Mouse (Mus musculus): ENCODE measurements around the gene Unc13b. TPM values are rescaled to one million over a fixed set of nuclear protein-coding genes. Genes with fewer than 3 reads are reported as not detected.

Gene Unc13b
- polyA plus RNA-seq, 1 experiment = 0.08 TPM

DNA sequence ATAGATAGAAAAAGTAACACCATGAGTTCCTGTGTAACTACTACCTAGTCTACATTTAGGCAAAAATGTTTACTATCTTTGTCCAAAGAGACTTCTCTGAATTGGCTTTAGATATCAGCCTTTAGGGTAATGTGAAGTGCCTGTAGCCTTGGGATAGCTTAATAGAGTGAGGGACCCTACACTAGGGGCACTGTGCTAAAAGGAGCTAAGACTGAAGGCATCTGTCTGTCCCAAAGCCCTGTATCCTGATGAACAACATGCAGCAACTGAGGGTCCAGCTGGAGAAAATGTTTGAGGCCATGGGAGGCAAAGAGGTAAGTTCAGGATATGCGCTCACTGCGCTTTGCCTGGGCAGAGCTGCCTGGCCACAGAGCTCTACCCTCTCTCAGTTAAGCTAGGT lies 198.3 kb downstream of the Unc13b start:
- Histone ChIP-seq H3K4me3 (ENCODE audit: insufficient read depth, poor library complexity, severe bottlenecking) (no peak overlapping the region), H3K79me3 (ENCODE audit: low read depth) (no peaks in the 10 kb centered on the region), H3ac (ENCODE audit: control insufficient read depth, insufficient read length, low read depth) (no peak overlapping the region), H3K36me3 (ENCODE audit: control insufficient read depth, insufficient read depth) (no peaks in the 10 kb centered on the region), H3K27me3 (ENCODE audit: control insufficient read depth, insufficient read depth, insufficient read length) (peaks cover 13% of the 10 kb centered on the region), H3K79me2 (ENCODE audit: control insufficient read depth, insufficient read depth) (no peaks in the 10 kb centered on the region)
- TF ChIP-seq MAX (IDR thresholded peaks at IDR 0.05) (no peak), CEBPB (IDR thresholded peaks at IDR 0.05; ENCODE audit: low read depth) (no peak), FOSL1 (IDR thresholded peaks at IDR 0.05; ENCODE audit: insufficient read depth, low read length, poor library complexity, severe bottlenecking) (no peak), USF1 (IDR thresholded peaks at IDR 0.05; ENCODE audit: low read depth) (no peak), MYOD1 (IDR thresholded peaks at IDR 0.05; ENCODE audit: control insufficient read depth, insufficient read length, low read depth) (no peak), MYOG (IDR thresholded peaks at IDR 0.05; ENCODE audit: control insufficient read depth, extremely low read depth, insufficient read length) (no peak), CTCF (IDR thresholded peaks at IDR 0.05; ENCODE audit: control insufficient read depth, insufficient read depth, insufficient read length) (no peak)

DNA sequence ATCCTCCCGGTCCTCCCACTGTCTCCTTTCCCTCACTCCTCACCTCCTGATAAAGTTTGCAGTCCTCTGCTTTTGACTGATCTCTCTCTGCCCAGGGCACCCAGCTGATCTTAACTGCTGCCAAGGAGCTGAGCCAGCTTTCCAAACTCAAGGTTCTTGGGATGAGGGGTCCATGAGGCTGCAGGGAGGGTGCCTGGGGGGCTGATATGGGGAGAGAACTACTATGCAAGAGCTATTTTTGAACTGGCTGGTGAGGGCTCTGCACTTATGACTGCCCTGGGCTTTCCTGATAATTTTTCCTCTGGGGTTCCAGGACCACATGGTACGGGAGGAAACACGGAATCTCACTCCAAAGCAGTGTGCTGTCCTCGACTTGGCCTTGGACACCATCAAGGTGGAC lies 199.8 kb downstream of the Unc13b start:
- no peaks in the 10 kb centered on the region for H3K79me3 ChIP-seq (ENCODE audit: low read depth)

DNA sequence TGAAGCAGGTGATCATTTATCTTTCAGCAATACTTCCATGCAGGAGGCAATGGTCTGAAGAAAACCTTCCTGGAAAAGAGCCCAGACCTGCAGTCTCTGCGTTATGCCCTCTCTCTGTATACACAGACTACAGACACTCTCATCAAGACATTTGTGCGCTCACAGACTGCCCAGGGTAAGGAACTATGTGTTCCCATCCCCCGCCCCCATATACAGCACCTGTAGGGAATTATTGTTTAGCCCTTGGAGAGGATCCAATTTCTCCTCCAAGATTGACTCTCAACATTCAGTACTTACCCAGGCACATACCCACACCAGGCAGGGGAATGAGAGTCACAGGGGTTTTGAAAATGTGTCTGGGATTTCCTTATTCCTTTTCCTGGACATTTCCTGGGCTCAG lies 200.7 kb downstream of the Unc13b start:
- TF ChIP-seq MAX (IDR thresholded peaks at IDR 0.05) (no peak), MYOD1 (IDR thresholded peaks at IDR 0.05; ENCODE audit: control insufficient read depth, insufficient read length, low read depth) (no peak), USF1 (IDR thresholded peaks at IDR 0.05; ENCODE audit: low read depth) (no peak), CEBPB (IDR thresholded peaks at IDR 0.05; ENCODE audit: low read depth) (no peak), CTCF (IDR thresholded peaks at IDR 0.05; ENCODE audit: control insufficient read depth, insufficient read depth, insufficient read length) (no peak), MYOG (IDR thresholded peaks at IDR 0.05; ENCODE audit: control insufficient read depth, extremely low read depth, insufficient read length) (no peak), FOSL1 (IDR thresholded peaks at IDR 0.05; ENCODE audit: insufficient read depth, low read length, poor library complexity, severe bottlenecking) (no peak)
- no peaks in the 10 kb centered on the region for H3K79me3 ChIP-seq (ENCODE audit: low read depth)
- H3K27me3 ChIP-seq (ENCODE audit: control insufficient read depth, insufficient read depth, insufficient read length) = peaks cover 10% of the 10 kb centered on the region
- H3K36me3 ChIP-seq (ENCODE audit: control insufficient read depth, insufficient read depth) = no peaks in the 10 kb centered on the region
- no peaks in the 10 kb centered on the region for H3K79me2 ChIP-seq (ENCODE audit: control insufficient read depth, insufficient read depth)
- H3ac ChIP-seq (ENCODE audit: control insufficient read depth, insufficient read length, low read depth) = no peak overlapping the region
- H3K4me3 ChIP-seq (ENCODE audit: insufficient read depth, poor library complexity, severe bottlenecking) = no peak overlapping the region

More for the DNA sequence above, 199.8 kb downstream of the Unc13b start:
- no peak for TF ChIP-seq CEBPB (IDR thresholded peaks at IDR 0.05; ENCODE audit: low read depth)
- no peaks in the 10 kb centered on the region for H3K79me2 ChIP-seq (ENCODE audit: control insufficient read depth, insufficient read depth)
- no peak overlapping the region for H3ac ChIP-seq (ENCODE audit: control insufficient read depth, insufficient read length, low read depth)
- H3K27me3 ChIP-seq (ENCODE audit: control insufficient read depth, insufficient read depth, insufficient read length) = peaks cover 10% of the 10 kb centered on the region
- no peaks in the 10 kb centered on the region for H3K36me3 ChIP-seq (ENCODE audit: control insufficient read depth, insufficient read depth)
- no peak overlapping the region for H3K4me3 ChIP-seq (ENCODE audit: insufficient read depth, poor library complexity, severe bottlenecking)

DNA sequence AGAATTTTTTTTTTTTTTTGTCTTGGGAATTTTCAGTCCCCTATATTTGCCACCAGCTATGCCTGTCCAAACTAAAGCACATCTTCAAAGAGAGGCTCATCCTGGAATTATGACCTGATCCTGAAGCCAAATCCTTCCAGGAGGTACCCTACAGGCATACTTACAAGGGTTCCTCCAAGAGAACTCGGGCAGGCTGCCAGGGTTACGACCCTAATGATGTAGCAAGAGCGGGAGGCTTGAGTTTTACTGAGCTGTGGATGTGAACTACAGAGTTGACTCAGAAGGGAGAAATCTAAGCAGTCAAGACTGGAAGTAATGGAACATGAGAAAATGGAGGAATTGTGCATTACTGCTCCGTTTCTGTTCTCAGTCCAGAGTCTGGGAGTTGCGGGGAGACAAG lies 201.3 kb downstream of the Unc13b start:
- H3K79me3 ChIP-seq (ENCODE audit: low read depth) = no peaks in the 10 kb centered on the region
- H3K36me3 ChIP-seq (ENCODE audit: control insufficient read depth, insufficient read depth) = no peaks in the 10 kb centered on the region
- TF ChIP-seq MYOG (IDR thresholded peaks at IDR 0.05; ENCODE audit: control insufficient read depth, extremely low read depth, insufficient read length) (no peak), USF1 (IDR thresholded peaks at IDR 0.05; ENCODE audit: low read depth) (no peak), CTCF (IDR thresholded peaks at IDR 0.05; ENCODE audit: control insufficient read depth, insufficient read depth, insufficient read length) (no peak), CEBPB (IDR thresholded peaks at IDR 0.05; ENCODE audit: low read depth) (no peak)
- peaks cover 10% of the 10 kb centered on the region for H3K27me3 ChIP-seq (ENCODE audit: control insufficient read depth, insufficient read depth, insufficient read length)
- H3ac ChIP-seq (ENCODE audit: control insufficient read depth, insufficient read length, low read depth) = no peak overlapping the region
- H3K4me3 ChIP-seq (ENCODE audit: insufficient read depth, poor library complexity, severe bottlenecking) = no peak overlapping the region
- H3K79me2 ChIP-seq (ENCODE audit: control insufficient read depth, insufficient read depth) = no peaks in the 10 kb centered on the region

DNA sequence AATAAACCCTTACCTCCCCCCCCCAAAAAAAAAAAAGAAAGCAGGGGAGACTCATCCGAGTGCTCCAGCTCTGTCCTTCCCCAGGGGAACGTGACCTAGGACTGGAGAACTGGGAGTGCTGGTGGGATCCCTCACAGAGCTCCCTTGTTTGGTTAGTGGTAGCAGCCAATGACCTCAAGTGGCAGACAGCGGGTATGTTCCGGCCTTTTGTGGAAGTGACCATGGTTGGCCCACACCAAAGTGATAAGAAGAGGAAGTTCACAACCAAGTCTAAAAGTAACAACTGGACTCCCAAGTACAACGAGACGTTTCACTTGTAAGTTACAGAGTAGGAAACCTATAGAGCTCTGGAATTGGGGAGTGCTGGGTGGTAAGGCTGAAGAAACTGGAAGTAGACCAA lies 204.1 kb downstream of the Unc13b start:
- no peaks in the 10 kb centered on the region for H3K36me3 ChIP-seq (ENCODE audit: control insufficient read depth, insufficient read depth)
- TF ChIP-seq MYOG (IDR thresholded peaks at IDR 0.05; ENCODE audit: control insufficient read depth, extremely low read depth, insufficient read length) (no peak), CTCF (IDR thresholded peaks at IDR 0.05; ENCODE audit: control insufficient read depth, insufficient read depth, insufficient read length) (no peak), MYOD1 (IDR thresholded peaks at IDR 0.05; ENCODE audit: control insufficient read depth, insufficient read length, low read depth) (no peak), MAX (IDR thresholded peaks at IDR 0.05) (no peak), FOSL1 (IDR thresholded peaks at IDR 0.05; ENCODE audit: insufficient read depth, low read length, poor library complexity, severe bottlenecking) (no peak), USF1 (IDR thresholded peaks at IDR 0.05; ENCODE audit: low read depth) (no peak), CEBPB (IDR thresholded peaks at IDR 0.05; ENCODE audit: low read depth) (no peak)
- H3K79me3 ChIP-seq (ENCODE audit: low read depth) = no peaks in the 10 kb centered on the region

DNA sequence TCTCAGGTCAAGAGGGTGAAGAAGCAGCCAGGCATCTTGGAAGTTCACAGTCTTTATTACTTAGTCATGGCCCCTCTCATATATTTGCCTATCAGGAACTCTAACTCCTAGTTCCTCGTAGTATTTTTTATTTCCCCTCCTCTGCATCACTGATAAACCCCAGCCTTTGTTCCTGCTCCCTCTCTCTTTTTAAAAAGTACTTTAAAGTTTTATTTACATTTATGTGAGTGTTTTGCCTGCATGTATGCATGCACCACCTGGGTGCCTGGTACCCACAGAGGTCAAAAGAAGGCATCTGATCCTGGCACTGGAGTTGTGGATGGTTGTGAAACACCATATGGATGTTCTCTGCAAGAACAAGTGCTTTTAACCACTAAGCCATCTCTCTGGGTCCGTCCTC lies 207.4 kb downstream of the Unc13b start:
- H3ac ChIP-seq (ENCODE audit: control insufficient read depth, insufficient read length, low read depth) = no peak overlapping the region
- H3K27me3 ChIP-seq (ENCODE audit: control insufficient read depth, insufficient read depth, insufficient read length) = no peaks in the 10 kb centered on the region
- TF ChIP-seq MYOD1 (IDR thresholded peaks at IDR 0.05; ENCODE audit: control insufficient read depth, insufficient read length, low read depth) = no peak
- no peak for TF ChIP-seq CTCF (IDR thresholded peaks at IDR 0.05; ENCODE audit: control insufficient read depth, insufficient read depth, insufficient read length)
- TF ChIP-seq FOSL1 (IDR thresholded peaks at IDR 0.05; ENCODE audit: insufficient read depth, low read length, poor library complexity, severe bottlenecking) = no peak
- no peak for TF ChIP-seq MAX (IDR thresholded peaks at IDR 0.05)
- TF ChIP-seq USF1 (IDR thresholded peaks at IDR 0.05; ENCODE audit: low read depth) = no peak
- TF ChIP-seq MYOG (IDR thresholded peaks at IDR 0.05; ENCODE audit: control insufficient read depth, extremely low read depth, insufficient read length) = no peak
- no peak for TF ChIP-seq CEBPB (IDR thresholded peaks at IDR 0.05; ENCODE audit: low read depth)
- no peak overlapping the region for H3K4me3 ChIP-seq (ENCODE audit: insufficient read depth, poor library complexity, severe bottlenecking)
- no peaks in the 10 kb centered on the region for H3K36me3 ChIP-seq (ENCODE audit: control insufficient read depth, insufficient read depth)
- no peaks in the 10 kb centered on the region for H3K79me3 ChIP-seq (ENCODE audit: low read depth)
- no peaks in the 10 kb centered on the region for H3K79me2 ChIP-seq (ENCODE audit: control insufficient read depth, insufficient read depth)

More for the DNA sequence above, 204.1 kb downstream of the Unc13b start:
- no peaks in the 10 kb centered on the region for H3K79me2 ChIP-seq (ENCODE audit: control insufficient read depth, insufficient read depth)
- H3K27me3 ChIP-seq (ENCODE audit: control insufficient read depth, insufficient read depth, insufficient read length) = peaks cover 10% of the 10 kb centered on the region
- H3K4me3 ChIP-seq (ENCODE audit: insufficient read depth, poor library complexity, severe bottlenecking) = no peak overlapping the region
- no peak overlapping the region for H3ac ChIP-seq (ENCODE audit: control insufficient read depth, insufficient read length, low read depth)
